Mouse (Mus musculus) c-Kit-positive CD71-positive TER-119-positive erythroid progenitor cells, embryonic 14.5 days (primary cell): ENCODE measurements around the gene Atp13a1.

ENCODE experiments used
- DNase-seq: peaks from one replicate; pipeline ENCODE4 v3.0.0-alpha.2; 2013; ENCODE audit warnings: low spot score

Gene Atp13a1

GRCm38 (mm10) chr8:69799946-69800345, 9.0 kb downstream of the Atp13a1 start:
- no peak for DNase-seq

DNA sequence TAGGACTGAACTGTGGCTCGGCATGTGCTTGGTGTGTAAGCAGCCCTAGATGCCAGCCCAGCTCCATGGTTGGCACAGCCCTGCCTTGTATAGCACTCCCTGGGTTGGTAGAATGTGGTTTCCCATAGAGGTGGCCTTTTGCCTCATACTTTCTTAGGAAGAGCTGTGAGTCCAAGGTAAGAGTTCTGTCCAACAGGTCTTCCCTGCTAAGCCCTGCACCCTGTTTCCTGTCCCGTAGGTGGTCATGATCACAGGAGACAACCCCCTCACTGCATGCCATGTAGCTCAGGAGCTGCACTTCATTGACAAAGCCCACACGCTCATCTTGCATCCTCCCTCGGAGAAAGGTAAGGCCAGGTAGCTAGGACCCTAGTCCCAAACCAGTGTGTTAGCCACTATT, 10.8 kb downstream of the Atp13a1 start:
- no peak for DNase-seq

- no peak for DNase-seq
Measured at GRCm38 (mm10) chr8:69802216-69802615, 11.3 kb downstream of the Atp13a1 start.

GRCm38 (mm10) chr8:69803366-69803765, 12.4 kb downstream of the Atp13a1 start:
- DNase-seq, result no peak

DNA sequence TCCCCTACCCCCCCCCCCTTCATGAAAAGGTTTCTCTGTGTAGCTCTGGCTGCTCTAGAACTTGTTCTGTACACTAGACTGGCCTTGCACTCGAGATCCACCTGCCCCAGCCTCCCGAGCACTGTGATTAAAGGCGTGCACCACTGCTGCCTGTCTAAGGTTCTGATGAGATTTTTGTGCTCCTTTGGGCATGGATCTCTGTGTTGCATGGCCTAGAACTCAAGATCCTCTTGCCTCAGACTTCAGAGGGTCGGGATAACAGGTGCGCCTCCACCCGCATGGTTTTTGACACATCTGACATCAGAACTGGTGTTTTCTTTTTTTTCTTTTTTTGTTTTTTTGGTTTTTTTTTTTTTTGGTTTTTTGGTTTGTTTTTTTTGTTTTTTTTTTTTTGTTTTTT, 13.6 kb downstream of the Atp13a1 start:
- DNase-seq, result no peak

DNA sequence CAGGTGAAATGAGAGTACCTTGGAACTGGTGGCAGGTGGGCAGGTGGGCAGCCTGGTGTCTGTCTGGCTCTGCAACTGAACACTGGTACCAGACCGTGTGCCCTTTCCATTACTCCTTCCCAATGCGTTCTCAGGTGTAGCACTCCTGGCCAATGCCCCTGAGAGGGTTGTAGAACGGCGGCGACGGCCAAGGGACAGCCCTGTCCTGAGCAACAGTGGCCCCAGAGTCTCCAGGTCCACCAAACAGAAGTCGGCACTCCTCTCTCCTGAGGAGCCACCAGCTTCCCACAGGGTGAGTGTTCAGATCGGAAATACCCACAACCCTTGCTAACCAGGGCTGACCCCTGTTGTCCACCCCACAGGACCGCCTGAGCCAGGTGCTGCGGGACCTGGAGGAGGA, 14.1 kb downstream of the Atp13a1 start:
- no peak for DNase-seq

DNA sequence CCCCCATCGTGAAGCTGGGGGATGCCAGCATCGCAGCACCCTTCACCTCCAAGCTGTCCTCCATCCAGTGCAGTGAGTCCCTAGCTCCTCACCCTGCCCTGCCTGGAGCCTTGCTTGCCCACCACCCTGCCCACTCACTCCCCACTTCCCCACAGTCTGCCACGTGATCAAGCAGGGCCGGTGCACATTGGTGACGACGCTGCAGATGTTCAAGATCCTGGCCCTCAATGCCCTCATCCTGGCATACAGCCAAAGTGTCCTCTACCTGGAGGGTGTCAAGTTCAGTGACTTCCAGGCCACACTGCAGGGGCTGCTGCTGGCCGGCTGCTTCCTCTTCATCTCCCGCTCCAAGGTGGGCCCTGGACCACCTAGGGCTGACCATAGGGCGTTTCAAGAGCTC, 14.5 kb downstream of the Atp13a1 start:
- no peak for DNase-seq

DNA sequence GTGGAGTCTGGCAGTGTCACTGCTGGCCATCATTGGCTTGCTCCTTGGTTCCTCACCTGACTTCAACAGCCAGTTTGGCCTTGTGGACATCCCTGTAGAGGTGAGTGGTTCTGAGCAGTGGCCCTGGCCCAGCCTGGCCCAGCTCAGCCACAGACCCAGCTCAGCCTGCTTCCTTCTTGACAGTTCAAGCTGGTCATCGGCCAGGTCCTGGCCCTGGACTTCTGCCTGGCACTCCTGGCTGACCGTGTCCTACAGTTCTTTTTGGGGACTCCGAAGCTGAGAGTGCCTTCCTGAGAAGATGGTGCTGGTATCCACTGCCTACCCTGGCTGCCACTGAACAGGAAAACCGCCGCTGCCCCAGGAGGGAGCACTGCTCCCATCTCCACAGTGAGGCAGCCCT, 16.3 kb downstream of the Atp13a1 start:
- DNase-seq, result no peak

DNA sequence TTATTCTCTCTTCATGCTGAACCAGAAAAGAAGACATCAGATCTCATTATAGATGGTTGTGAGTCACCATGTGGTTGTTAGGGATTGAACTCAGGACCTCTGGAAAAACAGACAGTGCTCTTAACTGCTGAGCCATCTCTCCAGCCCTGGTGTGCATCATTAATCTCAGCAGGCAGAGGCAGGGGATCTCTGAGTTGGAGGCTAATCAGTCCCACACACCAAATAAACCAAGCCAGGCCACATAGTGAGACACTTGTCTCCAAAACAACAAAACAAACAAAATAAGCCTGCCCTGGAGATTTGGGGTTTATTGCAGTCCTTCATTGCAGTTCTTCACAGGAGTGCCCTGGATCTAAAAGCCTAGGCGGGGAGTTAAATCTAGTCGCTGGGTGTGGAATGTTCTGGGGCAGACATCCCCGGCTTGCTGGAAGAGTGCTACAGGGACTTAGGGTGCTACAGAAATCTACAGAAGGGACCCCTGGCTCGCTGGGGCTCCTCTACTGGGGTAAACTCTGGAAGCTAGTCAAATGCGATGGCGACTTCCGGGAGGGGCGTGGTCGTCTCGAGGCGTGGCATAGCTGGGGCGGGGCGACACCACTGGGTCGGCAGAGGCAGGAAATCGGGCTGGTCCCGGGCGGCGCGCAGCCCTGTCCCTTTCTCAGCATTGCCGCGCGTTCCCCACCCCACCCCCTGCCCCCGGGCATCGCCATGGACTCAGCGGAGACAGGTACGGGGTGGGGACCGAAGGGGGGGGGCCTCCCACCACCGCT, 17.3 kb downstream of the Atp13a1 start, which contains the start of gene Gmip:
Gene Gmip, plus strand, starts transcription at position 586 of the 770 bp plus-strand sequence.
- peak; percentile 63 for DNase-seq

- DNase-seq, result no peak
Measured at GRCm38 (mm10) chr8:69808864-69809403, 18.0 kb downstream of the Atp13a1 start.

DNA sequence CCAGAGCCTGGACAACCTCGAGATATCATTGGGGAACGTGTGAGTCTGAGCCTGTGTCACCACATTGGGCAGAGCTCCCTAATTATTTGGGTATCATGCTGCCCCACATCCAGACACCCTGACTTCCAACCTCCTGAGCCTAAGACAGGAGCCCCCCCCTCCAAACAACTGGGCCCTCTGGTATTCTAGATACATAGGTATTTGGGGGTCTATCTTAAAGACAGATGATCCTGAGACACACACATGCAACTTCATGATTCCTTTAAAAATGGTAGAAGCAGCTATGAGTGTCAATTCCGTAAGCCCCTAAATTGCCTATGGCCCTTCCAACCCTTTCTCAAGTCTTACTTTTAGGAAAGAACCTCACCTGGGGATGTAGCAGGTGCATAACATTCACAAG, 18.9 kb downstream of the Atp13a1 start:
- no peak for DNase-seq

- DNase-seq, result no peak
Measured at GRCm38 (mm10) chr8:69814881-69815280, 23.9 kb downstream of the Atp13a1 start.

DNA sequence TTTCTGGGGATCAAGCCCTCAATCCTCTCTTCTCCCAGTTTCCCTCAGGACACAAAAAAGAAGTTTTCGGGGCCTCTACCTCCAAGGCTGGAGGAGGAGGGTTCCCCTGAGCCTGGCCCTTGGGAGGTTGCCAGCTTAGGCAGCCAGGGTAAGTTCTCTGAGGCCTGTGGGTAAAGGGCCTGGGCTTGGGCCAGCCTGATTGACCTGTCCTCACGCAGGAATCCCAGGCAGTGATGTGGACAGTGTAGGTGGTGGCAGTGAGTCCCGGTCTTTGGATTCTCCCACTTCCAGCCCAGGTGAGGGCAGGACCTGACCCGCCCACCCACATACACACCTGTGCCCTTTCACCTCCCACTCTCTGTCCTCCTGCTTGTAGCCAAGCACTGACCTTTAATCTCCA, 24.4 kb downstream of the Atp13a1 start:
- no peak for DNase-seq

DNA sequence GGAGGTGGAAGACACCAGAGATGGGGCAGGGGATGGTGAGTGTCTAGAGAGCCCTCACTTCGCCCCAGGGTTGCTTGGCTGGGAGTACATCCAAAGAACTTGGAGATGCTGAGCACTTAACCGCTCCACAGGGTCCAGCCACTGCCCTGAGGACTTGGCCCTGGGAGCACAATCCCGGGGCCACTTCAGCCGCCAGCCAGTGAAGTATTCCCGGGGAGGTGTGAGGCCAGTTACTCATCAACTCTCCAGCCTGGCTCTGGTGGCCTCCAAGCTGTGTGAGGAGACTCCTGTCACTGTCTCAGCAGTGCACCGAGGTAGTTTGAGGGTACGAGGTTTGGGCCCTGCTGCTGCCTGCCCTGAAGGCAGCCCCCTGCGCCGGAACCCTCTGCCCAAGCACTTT, 29.5 kb downstream of the Atp13a1 start:
- DNase-seq, result no peak

- DNase-seq, result no peak
Measured at GRCm38 (mm10) chr8:69821971-69822385, 31.0 kb downstream of the Atp13a1 start.

DNA sequence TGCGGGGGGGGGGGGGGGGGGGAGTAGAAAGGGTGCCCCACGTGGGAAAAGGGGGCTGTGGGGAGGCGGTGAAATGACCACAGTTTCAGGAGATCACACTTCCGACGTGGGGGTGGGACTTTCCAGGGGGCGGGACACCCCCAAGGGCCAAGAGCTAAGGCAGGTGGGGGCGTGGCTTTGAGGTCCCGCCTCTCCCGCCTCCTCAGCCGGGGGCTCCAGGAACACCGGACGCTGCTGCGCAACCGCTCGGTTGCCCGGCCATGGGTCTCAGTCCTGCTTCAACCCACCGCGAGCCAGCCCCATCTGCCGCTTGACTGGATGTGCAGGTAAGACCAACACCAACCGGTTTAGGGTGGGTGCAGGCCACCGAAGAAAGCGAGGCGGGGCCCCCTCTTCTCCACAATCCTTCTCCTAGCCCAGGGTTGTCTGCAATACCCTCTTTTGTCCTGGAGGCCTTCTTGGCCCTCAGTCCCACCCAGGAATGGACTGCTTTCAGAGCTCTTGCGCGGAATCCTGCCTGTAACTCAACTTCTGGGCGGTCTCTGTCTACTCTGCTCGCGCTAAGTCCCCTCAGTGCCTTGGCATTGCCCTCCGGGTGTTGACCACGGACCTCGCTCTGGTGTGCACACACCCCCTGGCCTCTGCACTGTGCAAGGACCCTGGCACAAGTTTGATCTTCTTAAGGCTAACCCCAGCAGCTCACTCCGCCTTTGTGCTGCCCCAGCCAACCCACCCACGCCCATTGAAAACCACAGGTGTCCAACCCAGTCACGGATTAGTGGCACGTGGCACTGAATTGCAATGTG, 31.6 kb downstream of the Atp13a1 start, which contains the start of gene Lpar2:
Gene Lpar2, plus strand, starts transcription at position 44 of the 806 bp plus-strand sequence.
- DNase-seq, result no peak

- no peak for DNase-seq
Measured at GRCm38 (mm10) chr8:69826371-69826770, 35.4 kb downstream of the Atp13a1 start.

- peak; percentile 72 for DNase-seq
Measured at GRCm38 (mm10) chr8:69832298-69832853, 41.4 kb downstream of the Atp13a1 start, which contains the start of gene Pbx4. Gene Pbx4 (plus strand): TSS chr8:69832491.

GRCm38 (mm10) chr8:69837057-69837682, 46.2 kb downstream of the Atp13a1 start:
- no peak for DNase-seq

DNA sequence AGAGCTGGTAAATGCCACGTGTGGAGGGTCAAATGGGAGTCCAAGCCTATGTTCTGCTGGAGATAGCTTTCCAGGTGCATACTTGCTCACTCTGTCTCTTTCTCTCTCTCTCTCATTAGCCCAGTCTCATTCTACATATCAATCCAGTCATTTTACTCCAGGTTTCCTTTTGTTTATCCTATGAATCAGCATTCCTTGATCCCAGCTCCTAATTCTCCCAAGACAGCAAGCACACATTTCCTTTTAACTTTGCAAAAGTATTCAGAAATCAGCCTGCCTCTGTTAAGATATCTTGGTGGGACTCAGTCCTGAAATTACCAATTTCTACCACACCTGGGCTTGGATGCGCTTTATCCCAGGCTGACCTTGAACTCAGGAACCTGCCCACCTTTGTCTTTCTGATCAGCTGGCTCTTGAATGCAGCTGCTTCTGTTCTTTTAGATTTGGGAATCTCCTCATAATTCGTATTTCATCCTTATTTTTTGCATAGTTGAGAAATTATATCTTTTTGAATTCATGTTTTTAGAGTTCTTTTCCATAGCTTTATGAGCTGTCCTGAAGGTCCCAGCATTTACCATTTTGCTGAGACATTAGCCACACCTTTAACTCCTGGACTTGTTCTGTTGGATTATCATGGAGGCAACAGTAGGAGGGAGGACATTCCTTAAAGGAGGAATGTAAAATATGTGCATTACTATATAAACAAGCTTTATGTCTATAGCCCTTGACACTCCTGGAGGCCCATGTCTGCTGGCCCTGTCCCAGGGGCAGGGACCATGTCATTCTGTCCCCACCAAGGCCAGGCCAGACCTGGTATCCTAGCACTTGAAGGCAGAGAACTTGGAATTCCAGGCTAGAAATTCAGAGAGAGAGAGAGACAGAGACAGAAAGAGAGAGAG, 56.5 kb downstream of the Atp13a1 start:
- DNase-seq, result no peak

DNA sequence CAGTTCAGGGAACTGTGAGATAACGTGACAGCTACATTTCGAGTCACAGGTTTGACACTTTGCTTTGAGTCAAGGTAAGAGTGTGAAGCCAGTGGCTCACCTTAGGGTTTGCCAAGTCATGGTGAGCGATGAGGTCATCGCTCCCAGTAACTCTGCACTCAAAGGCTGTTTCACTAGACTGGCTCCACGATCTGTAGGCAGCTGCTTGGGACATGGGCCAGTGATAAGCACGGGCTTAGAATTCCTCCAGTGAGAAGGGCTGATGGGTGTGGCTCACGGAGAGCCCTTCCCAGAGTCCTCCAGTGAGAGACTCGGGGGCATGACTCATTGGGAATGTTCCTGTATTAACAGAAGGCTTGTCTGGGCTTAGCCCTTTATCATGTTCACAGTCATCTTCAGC, 58.0 kb downstream of the Atp13a1 start:
- peak; percentile 19 for DNase-seq
